Mouse (Mus musculus): ENCODE measurements around the gene Cyp4f16. TPM values are rescaled to one million over a fixed set of nuclear protein-coding genes. Genes with fewer than 3 reads are reported as not detected.

The Cyp4f16 gene
- 1.7 and 3.5 TPM in 2 replicates for polyA plus RNA-seq (2012; ENCODE audit: low replicate concordance)

DNA sequence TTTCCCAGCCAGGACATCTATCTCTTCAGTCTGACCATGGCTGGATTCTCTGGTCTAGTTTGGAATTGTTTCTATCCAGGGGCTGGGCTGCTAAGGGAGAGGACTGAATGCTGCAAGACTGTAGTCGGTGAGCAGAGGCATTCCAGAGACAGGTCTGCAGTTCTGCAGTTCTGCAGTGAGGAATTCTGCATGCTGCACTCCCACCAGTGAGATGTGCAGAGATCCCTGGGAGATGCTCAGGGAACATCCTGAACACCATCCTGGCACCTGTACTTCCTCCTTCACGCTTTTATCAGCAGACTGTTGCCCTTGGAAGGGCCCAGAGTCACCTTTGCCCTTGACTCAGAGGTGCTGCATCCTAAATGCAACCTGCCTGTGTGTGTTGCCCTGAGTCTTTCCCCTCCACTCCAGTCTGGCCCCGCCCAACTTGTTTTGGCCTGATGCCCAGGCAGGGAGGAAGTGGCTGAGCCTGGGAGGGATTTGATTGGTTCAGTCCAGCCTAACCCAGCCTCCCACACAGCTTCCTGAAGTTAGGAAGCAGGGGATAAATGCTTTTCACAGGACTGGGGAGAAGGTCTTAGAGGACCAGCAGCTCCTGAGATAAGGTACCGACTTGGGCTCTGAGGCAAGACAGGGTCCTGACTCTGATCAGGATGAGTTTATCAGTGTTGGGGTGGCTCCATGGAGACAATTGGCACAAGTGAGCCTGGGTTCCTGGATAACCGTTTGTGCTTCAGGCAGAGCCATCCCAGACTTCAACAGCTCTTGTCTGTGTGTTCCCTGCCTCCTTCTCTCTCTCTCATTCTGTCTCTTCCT lies at the start of gene Cyp4f16:
Cyp4f16 (plus strand) TSS at position 508 of the 816 bp plus-strand sequence.

DNA sequence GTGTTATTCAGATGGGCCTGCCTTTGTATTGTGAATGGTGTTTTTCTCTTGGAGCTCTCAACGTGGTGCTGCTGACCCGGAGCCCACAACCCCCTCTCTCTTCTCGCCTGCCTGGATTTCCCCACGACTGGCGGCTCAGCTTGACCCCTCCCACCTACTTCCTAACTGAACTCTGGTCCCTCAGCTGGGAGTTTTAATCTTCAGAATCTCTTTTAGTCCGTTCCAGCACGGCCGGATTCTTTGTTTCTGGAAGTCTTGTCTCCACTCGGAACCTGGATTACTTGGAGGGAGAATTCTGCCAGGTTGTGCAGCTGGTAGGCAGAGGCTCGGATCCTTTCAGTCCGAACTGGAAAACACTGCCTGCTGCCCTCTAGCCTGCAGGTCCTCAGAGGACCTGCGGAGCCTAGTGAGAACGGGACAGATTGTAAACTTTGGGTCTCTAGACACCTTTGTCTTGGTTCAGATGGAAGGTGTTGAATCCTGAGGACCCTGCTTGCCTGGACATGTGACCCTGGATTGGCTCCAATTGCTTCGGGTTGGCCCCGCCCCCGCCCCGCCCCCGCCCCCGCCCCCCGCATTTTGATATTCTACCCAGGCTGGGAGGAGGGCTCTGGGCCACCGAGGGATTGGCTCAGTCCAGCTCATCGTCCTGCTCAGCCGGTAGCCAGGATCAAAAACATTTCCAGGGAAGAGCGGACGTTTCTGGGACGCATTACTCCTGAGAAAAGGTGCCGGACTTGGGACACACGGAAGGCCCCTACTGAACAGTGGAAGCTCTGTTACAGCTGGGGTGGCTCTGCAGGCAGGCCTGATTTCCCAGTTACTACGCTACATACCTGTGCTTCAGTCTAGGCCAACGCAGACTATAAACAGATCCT lies 30.3 kb upstream of the Cyp4f16 start, which contains the start of gene Cyp4f17:
Cyp4f17 (plus strand) TSS at position 200 of the 878 bp plus-strand sequence.

Other genes with a start within 250 kb of the Cyp4f16 start
- gene Akap8, start 215.3 kb upstream of the Cyp4f16 start, polyA plus RNA-seq (2012; ENCODE audit: low replicate concordance), result 250 and 496 TPM in 2 replicates
- gene Akap8l, start 186.0 kb upstream of the Cyp4f16 start, polyA plus RNA-seq (2012; ENCODE audit: low replicate concordance), result 123 and 402 TPM in 2 replicates
- 69.2 and 91.8 TPM in 2 replicates for gene Wiz, start 147.1 kb upstream of the Cyp4f16 start, polyA plus RNA-seq (2012; ENCODE audit: low replicate concordance)
- 38.0 and 174 TPM in 2 replicates for gene Rasal3, start 133.0 kb upstream of the Cyp4f16 start, polyA plus RNA-seq (2012; ENCODE audit: low replicate concordance)
- 4.6 and 7.9 TPM in 2 replicates for gene Pglyrp2, start 112.4 kb upstream of the Cyp4f16 start, polyA plus RNA-seq (2012; ENCODE audit: low replicate concordance)
- gene Cyp4f39, start 83.8 kb upstream of the Cyp4f16 start, polyA plus RNA-seq (2012; ENCODE audit: low replicate concordance), result 0.38 TPM in 1 of 2 replicates, not detected in the other
- 0.41 and 0.71 TPM in 2 replicates for gene Cyp4f17, start 30.5 kb upstream of the Cyp4f16 start, polyA plus RNA-seq (2012; ENCODE audit: low replicate concordance)
- 0.15 and 0.42 TPM in 2 replicates for gene Cyp4f37, start 84.8 kb downstream of the Cyp4f16 start, polyA plus RNA-seq (2012; ENCODE audit: low replicate concordance)
- not detected in 2 replicates for gene Cyp4f40, start 122.3 kb downstream of the Cyp4f16 start, polyA plus RNA-seq (2012; ENCODE audit: low replicate concordance)
- not detected in 2 replicates for gene Cyp4f15, start 149.1 kb downstream of the Cyp4f16 start, polyA plus RNA-seq (2012; ENCODE audit: low replicate concordance)

Measured in leukemia stem cell, adult 10-12 weeks (primary cell).